Mouse (Mus musculus): ENCODE results near the gene Pif1.

Pif1 gene

GRCm38 (mm10) chr9:65586406-65587269, at the start of gene Pif1:
Gene Pif1 (plus strand): TSS chr9:65587160.
- in situ Hi-C loops (cut with MboI, MseI), result loop anchor here (5.0 kb wide), 1 partner anchor 64 kb away; the partner anchor contains the start of gene Ankdd1a

DNA sequence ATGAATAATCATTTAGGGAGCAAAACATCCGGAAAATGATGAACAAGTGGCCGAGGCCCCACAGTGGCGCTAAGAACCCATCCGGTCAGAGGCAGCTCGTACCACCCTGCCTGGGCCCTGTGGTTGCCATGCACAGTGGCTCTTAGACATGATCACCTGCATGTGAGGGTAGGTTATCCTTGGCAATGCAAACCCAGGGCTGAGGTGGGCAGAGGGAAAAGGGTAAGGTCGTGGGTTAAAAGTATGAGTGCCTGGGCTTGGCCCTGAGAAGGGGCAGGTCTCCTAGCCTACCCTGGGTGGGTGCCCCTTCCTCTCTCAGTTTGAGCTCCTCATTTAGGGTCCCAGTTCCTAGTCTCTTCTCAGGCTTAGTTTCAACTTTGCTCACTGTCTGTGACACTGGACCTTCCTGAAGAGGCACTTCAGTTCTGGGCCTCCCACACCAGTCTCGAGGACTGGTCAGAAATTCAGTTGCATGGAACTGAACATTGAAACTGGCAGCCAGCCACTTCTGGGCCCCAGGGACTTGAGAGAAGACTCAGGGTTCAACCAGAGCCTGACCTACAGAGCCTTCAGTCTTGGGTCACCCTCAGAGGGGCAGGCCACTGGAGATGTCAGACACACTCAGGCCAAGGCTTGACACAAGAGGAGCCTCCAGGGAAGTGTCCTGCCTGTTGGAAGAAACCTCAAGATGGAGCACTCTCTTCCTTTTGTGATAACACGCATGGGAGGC, 48.9 kb upstream of the Pif1 start:
- in situ Hi-C loops (cut with MboI, MseI), result no loop called here

DNA sequence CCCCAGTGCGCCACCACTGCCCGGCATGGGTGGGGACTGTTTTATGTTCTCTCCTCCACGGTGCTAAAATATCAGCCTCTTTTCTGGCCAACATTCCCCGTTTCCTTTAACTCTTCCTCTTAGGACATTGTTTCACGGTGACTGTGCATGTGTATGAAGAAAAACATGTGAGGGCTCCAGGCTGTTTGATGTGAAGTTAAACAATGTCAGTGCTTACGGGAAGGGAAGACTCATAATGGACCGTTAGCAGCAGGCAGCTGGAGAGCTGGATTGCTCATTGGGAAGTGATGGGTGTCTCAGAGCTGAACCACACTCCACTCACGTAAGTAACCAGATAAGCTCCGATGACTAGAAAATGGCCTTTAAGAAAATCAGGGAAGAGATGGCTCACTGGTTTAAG, 47.3 kb upstream of the Pif1 start:
- in situ Hi-C loops (cut with MboI, MseI), result no loop called here

DNA sequence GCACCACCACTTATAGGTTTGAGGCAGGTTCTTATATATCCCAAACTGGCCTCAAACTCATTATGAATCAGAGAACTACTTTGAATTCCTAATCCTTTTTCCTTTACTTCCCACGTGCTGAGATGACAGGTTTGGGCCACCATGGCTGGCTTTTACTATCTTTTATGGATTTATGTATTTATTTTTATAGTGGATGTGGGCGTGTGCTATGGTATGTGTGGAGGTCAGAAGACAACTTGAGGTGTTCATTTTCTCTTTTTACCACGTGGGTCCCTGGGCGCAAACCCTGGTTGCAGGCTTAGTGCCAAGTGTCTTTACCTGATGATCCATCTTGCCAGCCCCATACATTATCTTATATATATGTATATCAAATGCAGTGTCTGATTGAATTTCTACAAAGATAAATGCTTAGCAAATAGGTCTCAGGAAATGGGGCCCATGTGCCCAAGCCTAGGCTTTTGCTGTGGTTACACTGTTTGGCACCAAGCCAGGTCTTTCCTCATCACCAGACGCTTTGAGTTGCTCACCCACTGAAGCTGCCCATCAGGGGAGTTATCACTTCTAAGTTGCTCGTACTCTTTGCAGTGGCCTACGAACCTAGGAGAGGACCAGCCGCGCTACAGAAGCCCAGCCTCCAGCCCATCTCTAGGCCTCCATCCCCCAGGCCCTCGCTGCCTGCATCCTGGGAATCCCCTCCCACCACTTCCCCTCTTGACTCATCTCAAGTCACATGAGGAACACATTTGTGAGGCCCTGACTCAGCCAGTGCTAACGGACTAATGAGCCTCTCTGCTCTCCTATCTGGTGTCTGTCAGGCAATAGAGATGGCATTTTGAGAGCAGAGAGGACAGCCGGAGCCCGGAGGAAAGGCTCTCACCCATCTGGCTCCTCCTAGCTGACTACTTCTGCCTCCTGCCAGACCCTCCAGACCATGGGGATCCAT, 45.6 kb upstream of the Pif1 start:
- in situ Hi-C loops (cut with MboI, MseI), result no loop called here

GRCm38 (mm10) chr9:65542111-65542524, 44.8 kb upstream of the Pif1 start:
- in situ Hi-C loops (cut with MboI, MseI), result no loop called here

DNA sequence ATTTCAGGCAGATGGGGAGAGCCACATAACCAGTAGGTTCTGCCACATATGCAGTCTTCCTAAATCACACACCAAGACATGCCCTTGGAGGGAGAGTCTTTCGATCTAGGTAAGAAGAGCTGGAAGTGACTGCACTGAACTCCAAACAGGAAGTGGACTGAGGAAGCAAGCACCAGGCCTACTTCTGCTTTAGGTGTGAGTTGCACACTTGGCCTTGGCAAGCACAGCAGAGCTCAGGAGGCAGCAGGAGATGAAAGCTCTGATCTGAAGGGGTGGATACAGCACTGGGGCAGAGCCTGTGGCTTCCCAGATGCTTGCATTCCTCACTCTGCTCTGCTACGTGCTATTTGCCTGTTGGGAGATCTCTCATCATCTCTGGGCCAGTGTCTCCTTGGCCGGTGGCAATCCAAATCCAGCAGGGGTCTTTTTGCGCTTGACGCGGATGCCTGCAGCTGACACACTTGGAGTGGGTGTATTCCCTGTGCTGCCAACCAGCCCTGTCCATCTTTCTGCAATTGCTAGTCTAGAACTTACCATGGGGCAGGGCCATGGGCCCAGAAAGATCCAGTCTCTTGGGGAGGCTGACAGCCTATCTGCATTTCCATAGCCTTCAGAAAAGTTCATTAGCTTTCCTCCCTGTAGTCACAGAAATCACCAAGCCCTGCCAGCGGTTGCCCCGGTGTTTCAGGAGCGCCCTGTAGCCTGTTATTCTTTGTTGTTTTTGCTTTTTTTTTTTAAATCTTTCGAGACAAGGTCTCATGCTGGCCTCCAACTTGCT, 41.1 kb upstream of the Pif1 start:
- in situ Hi-C loops (cut with MboI, MseI), result no loop called here

GRCm38 (mm10) chr9:65546413-65546695, 40.6 kb upstream of the Pif1 start:
- in situ Hi-C loops (cut with MboI, MseI), result no loop called here

DNA sequence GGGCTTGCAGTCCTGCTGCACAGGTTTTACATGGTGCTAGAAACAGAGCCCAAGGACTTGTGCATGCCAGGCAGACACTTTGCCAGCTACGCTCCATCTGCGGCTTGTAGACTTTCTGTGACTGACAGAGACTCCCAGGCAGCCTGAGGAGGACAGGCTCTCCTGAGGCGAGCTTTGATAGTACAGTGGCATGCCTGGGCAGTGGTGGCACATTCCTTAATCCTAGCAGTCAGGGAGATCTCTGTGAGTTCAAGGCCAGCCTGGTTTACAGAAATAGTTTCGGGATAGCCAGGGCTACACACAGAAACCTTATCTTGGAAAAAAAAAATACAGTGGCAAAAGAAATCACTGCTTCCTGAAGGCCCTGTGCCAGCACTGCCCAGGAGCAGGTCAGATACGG, 39.8 kb upstream of the Pif1 start:
- in situ Hi-C loops (cut with MboI, MseI), result no loop called here

- in situ Hi-C loops (cut with MboI, MseI), result no loop called here
Observed at GRCm38 (mm10) chr9:65547844-65548243, 39.1 kb upstream of the Pif1 start.

DNA sequence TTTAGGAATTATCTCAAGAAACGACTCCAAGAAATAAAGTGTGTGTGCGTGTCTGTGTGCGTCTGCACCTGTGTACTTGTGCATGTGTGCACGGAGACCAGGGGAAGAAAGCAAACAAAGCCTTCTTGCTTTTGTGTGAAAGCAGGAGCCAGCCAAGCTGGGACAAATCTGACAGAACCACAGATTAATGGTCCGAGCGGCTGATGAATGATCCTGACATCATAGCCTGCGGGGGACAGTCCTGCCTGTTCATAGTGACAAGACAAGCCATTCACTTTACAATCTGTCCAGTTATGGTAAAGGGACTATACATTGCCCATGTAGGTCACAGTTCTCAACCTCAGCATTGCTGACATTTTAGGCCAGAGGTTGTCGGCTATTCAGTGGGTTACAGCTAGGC, 38.6 kb upstream of the Pif1 start:
- in situ Hi-C loops (cut with MboI, MseI), result no loop called here

GRCm38 (mm10) chr9:65549139-65549538, 37.8 kb upstream of the Pif1 start:
- in situ Hi-C loops (cut with MboI, MseI), result no loop called here

- in situ Hi-C loops (cut with MboI, MseI), result no loop called here
Observed at GRCm38 (mm10) chr9:65549643-65550042, 37.3 kb upstream of the Pif1 start.

DNA sequence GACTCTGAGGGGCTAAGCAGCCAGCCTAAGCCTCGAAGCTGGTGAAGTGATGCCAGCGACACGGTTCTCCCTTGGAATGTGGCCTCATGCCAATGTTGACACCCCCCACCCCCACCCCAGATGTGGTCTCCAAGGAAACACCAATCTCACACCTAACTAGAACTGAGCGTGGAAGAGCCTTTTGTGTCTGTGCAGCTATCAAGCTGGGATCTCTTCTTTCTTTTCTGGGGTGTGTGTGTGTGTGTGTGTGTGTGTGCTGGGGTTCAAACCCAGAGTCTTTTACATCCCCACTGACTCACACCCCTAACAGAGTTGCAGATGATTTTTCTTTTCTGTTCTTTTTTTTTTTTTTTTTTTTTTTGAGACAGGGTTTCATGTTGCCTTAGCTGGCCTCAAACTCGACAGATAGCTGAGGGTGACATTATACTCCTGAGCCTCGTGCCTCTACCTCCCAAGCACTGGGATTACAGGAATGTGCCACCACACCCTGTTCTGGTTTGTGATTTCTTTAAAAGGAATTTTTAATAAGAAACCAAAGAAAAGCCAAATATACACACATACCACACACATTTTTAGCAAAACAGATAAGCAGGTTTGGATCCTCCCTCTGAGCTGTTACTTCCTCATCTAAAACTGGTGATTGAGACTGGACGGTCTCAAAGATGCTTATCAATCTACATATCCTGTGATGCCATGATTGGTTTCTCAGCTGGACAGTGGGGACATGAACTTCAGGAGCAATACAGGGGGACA, 36.7 kb upstream of the Pif1 start:
- in situ Hi-C loops (cut with MboI, MseI), result no loop called here

DNA sequence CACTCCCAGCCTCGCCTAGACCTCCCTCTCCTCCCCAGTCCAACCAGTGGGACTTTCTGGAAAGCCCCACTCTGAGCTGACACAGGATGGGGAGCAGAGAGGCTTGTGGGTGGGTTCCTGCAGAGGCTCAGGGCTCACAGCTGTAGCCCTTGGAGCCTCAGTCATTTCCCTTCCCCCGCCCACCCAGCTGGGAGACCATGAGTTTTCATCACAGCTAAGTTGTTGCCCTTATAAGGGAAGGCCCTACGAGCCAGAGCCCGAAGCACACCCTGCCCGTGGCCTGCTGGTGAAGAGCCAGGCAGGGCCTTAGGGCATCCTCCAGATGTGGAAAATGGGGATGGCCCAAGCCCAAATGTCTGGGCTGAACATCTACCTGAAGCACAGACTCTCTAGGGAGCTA, 35.9 kb upstream of the Pif1 start:
- in situ Hi-C loops (cut with MboI, MseI), result no loop called here

DNA sequence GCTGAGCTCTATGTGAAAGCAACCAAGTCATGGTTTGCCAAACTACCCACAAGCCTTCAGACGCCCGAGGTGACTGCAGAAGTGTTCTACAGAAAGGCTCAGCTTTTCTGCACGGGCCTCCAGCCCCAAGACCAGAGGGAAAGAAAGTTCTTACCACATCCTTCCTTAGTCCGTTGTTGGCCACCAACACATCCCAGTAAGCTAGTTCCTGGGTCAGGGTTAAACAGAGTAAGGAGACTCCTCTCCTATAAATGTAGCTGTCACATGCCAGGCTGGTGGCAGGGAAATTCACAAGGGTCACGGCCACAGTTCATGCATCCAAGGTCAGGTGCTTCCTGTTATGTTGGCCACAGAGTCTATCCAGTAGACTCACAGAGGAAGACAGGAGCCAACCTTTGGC, 34.8 kb upstream of the Pif1 start:
- in situ Hi-C loops (cut with MboI, MseI), result no loop called here

DNA sequence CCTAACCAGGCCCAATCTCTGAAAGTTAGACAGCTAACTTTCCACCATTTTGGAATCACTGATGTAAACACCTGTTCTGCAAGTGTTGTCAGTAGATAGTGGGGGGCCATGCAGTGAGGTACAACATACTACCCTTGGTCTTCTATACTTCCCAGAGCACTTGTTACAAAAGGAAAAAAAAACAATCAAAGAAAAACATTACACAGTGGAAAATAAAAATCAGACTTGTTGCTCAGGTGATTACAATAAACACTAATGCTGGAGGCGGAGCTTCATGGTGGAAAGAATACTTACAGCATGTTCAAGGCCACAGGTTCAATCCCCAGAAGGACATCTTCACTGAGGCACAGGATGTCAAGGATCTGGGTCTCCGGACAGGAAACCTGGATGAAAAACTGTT, 34.2 kb upstream of the Pif1 start:
- in situ Hi-C loops (cut with MboI, MseI), result no loop called here

- in situ Hi-C loops (cut with MboI, MseI), result no loop called here
Observed at GRCm38 (mm10) chr9:65555001-65555405, 32.0 kb upstream of the Pif1 start.

DNA sequence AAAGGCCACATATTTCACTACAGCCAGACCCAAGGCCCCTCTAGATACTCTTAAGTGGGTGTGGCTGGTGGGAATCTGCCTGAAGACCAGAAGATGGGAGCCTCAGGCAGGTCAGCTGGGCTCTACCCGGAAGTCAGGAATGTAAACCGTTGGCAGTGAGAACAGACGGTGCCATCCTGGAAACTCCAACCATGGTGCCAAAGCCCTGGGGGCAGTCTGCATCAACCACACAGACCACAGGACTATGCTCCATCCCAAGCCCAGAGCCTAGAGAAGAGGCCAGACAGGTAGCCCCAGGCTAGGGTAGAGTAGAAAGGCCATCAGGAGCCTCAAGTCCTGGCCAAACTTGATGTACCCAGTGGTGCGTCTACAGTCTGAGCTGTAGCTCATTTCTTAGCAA, 31.3 kb upstream of the Pif1 start:
- in situ Hi-C loops (cut with MboI, MseI), result no loop called here

DNA sequence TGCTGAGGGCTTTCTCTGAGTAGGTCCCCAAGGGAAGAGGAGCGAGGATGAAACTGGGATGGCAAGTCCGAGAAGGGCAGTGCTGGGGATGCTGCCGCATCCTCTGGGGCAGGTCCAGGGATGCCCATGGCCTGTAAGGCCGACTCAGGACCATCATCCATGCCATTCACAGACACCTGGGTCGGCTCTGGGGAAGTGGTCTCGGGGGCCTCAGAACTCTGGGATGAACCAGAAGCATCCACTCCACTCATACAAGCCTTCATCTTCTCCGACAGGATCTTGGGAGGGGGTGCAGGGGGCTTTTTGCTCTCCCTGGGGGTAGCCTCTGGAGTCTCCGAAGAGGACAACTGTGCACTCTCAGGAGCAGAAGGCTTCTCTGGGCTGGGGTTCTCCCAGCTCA, 30.6 kb upstream of the Pif1 start:
- in situ Hi-C loops (cut with MboI, MseI), result no loop called here

- in situ Hi-C loops (cut with MboI, MseI), result no loop called here
Observed at GRCm38 (mm10) chr9:65556979-65557378, 30.0 kb upstream of the Pif1 start.

DNA sequence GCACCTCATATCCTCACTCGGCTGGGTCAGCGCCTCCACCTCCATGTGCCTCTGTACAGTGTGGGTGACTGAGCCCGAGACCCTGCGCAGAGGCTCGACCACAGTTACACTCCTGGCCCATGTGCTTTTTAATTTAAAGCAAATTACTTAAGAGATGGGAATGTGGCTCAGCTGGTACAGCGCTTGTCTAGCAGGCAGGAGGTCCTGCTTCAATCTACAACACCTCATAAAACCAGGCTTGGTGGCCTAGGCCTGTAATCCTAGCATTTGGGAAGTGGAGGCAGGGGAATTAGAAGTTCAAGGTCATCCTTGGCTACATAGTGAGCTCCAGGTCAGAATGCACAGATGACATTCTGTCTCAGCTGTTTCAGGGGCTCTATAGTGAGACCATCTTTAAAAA, 28.2 kb upstream of the Pif1 start:
- in situ Hi-C loops (cut with MboI, MseI), result no loop called here
